In genomic region chr2:37777958-37778720, GRCm38 (mm10) we compare ENCODE assay signal across 16 mouse cellular contexts. TPM values are rescaled to one million over a fixed set of nuclear protein-coding genes. Genes with fewer than 3 reads are reported as not detected.
DNase-seq lines count a peak whose midpoint lies in the region; ATAC-seq and TF ChIP-seq lines count a peak whose summit lies in the region.
"Had no signal": no experiment of that assay in that cellular context is flagged by ENCODE, and none has a peak within 500 bp of the region (broad histone marks: within the 10 kb centered on the region; RNA-seq: fewer than 3 reads in every experiment).

No protein-coding gene starts in this region.

- no peak for TF ChIP-seq CTCF in hindbrain, postnatal 0 days (IDR thresholded peaks at IDR 0.05; ENCODE audit: low read depth)

- H3K4me3 ChIP-seq in kidney, embryonic 15.5 days (replicated peaks) = no peak overlapping the region
- peak overlapping the region; percentile 68 for H3K4me3 ChIP-seq in forebrain, embryonic 11.5 days (ENCODE audit: low read depth, low read length)
- H3K4me3 ChIP-seq in hindbrain, postnatal 0 days (ENCODE audit: low read length) = no peak overlapping the region
- 0 out of 2 replicates have a peak overlapping the region, but pooled peaks have one; percentile 22 for H3K4me3 ChIP-seq in neural tube, embryonic 14.5 days (ENCODE audit: low read depth, low read length)
- H3K4me3 ChIP-seq: stomach, embryonic 15.5 days had no signal

- no peaks in the 10 kb centered on the region for H3K9me3 ChIP-seq in kidney, embryonic 15.5 days (replicated peaks)
- H3K9me3 ChIP-seq in forebrain, embryonic 11.5 days (ENCODE audit: control insufficient read depth, low read length) = no peaks in the 10 kb centered on the region
- H3K9me3 ChIP-seq in hindbrain, postnatal 0 days (ENCODE audit: low read length) = no peaks in the 10 kb centered on the region
- no peaks in the 10 kb centered on the region for H3K9me3 ChIP-seq in neural tube, embryonic 14.5 days (ENCODE audit: control insufficient read depth, low read length)
- H3K9me3 ChIP-seq: megakaryocyte, embryonic 14.5 days; stomach, embryonic 15.5 days had no signal

- WGBS in kidney, embryonic 15.5 days = 45% methylated on average over 10 of the region's 10 CpGs
- 6% methylated on average over 10 of the region's 10 CpGs for WGBS in forebrain, embryonic 11.5 days
- 21% methylated on average over 10 of the region's 10 CpGs for WGBS in hindbrain, postnatal 0 days
- WGBS in neural tube, embryonic 14.5 days = 10% methylated on average over 10 of the region's 10 CpGs

- peak overlapping the region; percentile 67; the same call in 1 of the 2 replicates for H3K4me2 ChIP-seq in kidney, embryonic 15.5 days
- peak overlapping the region; percentile 85 for H3K4me2 ChIP-seq in forebrain, embryonic 11.5 days (ENCODE audit: low read depth, low read length, severe bottlenecking)
- peak overlapping the region; percentile 42; the same call in 1 of the 2 replicates for H3K4me2 ChIP-seq in hindbrain, postnatal 0 days (ENCODE audit: low read depth, low read length)
- H3K4me2 ChIP-seq in neural tube, embryonic 14.5 days (ENCODE audit: low read depth, low read length) = peak overlapping the region; percentile 29; the same call in 1 of the 2 replicates
- H3K4me2 ChIP-seq: stomach, embryonic 15.5 days had no signal

- no peaks in the 10 kb centered on the region for H3K36me3 ChIP-seq in kidney, embryonic 15.5 days
- H3K36me3 ChIP-seq in forebrain, embryonic 11.5 days (ENCODE audit: control insufficient read depth, insufficient read depth, low read length) = no peaks in the 10 kb centered on the region
- H3K36me3 ChIP-seq in hindbrain, postnatal 0 days (ENCODE audit: insufficient read depth, low read length) = no peaks in the 10 kb centered on the region
- H3K36me3 ChIP-seq in neural tube, embryonic 14.5 days (ENCODE audit: control insufficient read depth, insufficient read depth, low read length) = no peaks in the 10 kb centered on the region
- H3K36me3 ChIP-seq: stomach, embryonic 15.5 days had no signal

- no peak overlapping the region for H3K9ac ChIP-seq in kidney, embryonic 15.5 days
- peak overlapping the region; percentile 90 for H3K9ac ChIP-seq in forebrain, embryonic 11.5 days (ENCODE audit: low read length)
- H3K9ac ChIP-seq in hindbrain, postnatal 0 days (replicated peaks; ENCODE audit: low read length) = no peak overlapping the region
- H3K9ac ChIP-seq in neural tube, embryonic 14.5 days (replicated peaks; ENCODE audit: low read depth, low read length) = no peak overlapping the region
- H3K9ac ChIP-seq: liver, embryonic 14.5 days; stomach, embryonic 15.5 days had no signal

- ATAC-seq in kidney, embryonic 15.5 days (replicated peaks; ENCODE audit: low FRiP score) = no peak
- ATAC-seq in forebrain, embryonic 11.5 days (replicated peaks; ENCODE audit: low FRiP score) = peak; percentile 91
- peak; percentile 74 for ATAC-seq in hindbrain, postnatal 0 days
- ATAC-seq in neural tube, embryonic 14.5 days (ENCODE audit: low read depth) = peak; percentile 78
- ATAC-seq: intestine, embryonic 16.5 days had no signal

- peaks cover 17% of the 10 kb centered on the region for H3K27me3 ChIP-seq in kidney, embryonic 15.5 days
- H3K27me3 ChIP-seq in forebrain, embryonic 11.5 days (ENCODE audit: control insufficient read depth, insufficient read depth, low read length) = no peaks in the 10 kb centered on the region
- no peaks in the 10 kb centered on the region for H3K27me3 ChIP-seq in hindbrain, postnatal 0 days (ENCODE audit: insufficient read depth, low read length)
- no peaks in the 10 kb centered on the region for H3K27me3 ChIP-seq in neural tube, embryonic 14.5 days (ENCODE audit: control insufficient read depth, insufficient read depth, low read length)

- DNase-seq in kidney, adult 9 months = no peak
- peak; percentile 89 for DNase-seq in forebrain, embryonic 11.5 days (ENCODE audit: low spot score)
- peak; percentile 54 for DNase-seq in hindbrain, postnatal 0 days (ENCODE audit: low spot score)
- no peak for DNase-seq in lung, adult 18-20 months
- no peak for DNase-seq in ovary, postnatal 10 days (ENCODE audit: low spot score)
- DNase-seq in cerebellum, adult 8-10 months = no peak
- DNase-seq: adrenal gland, postnatal 36 days; cerebellum, postnatal 14 days; heart, adult 11 months; right cerebral cortex, adult 18-20 months had no signal

- peaks cover 66% of the 10 kb centered on the region for H3K4me1 ChIP-seq in kidney, embryonic 15.5 days
- peaks cover 59% of the 10 kb centered on the region for H3K4me1 ChIP-seq in forebrain, embryonic 11.5 days (replicated peaks; ENCODE audit: control insufficient read depth, insufficient read depth, low read length)
- H3K4me1 ChIP-seq in hindbrain, postnatal 0 days (ENCODE audit: insufficient read depth, low read length) = peaks cover 19% of the 10 kb centered on the region
- H3K4me1 ChIP-seq in neural tube, embryonic 14.5 days (ENCODE audit: control insufficient read depth, insufficient read depth, low read length) = peaks cover 21% of the 10 kb centered on the region

- no peak overlapping the region for H3K27ac ChIP-seq in kidney, embryonic 15.5 days
- H3K27ac ChIP-seq in forebrain, embryonic 11.5 days (ENCODE audit: low read depth, low read length) = peak overlapping the region; percentile 95
- 0 out of 2 replicates have a peak overlapping the region, but pooled peaks have one; percentile 15 for H3K27ac ChIP-seq in hindbrain, postnatal 0 days
- H3K27ac ChIP-seq in neural tube, embryonic 14.5 days (ENCODE audit: low read depth, low read length) = peak overlapping the region; percentile 44; the same call in 1 of the 2 replicates
- H3K27ac ChIP-seq: liver, embryonic 14.5 days; stomach, embryonic 15.5 days had no signal

RNA-seq across cellular contexts. Expression of gene Crb2, which starts 2.1 kb away (rescaled TPM):
- 3.4 and 4.1 TPM in 2 replicates for polyA plus RNA-seq in kidney, embryonic 15.5 days (2015; fragmentation: Nextera tagmentation; extraction: Ambion mirVana)
- polyA plus RNA-seq in forebrain, embryonic 11.5 days (2014; fragmentation: Nextera tagmentation; extraction: Ambion mirVana) = 29.6 and 32.7 TPM in 2 replicates
- 10.9 and 20.1 TPM in 2 replicates for total RNA-seq in hindbrain, postnatal 0 days (2014; rRNA removed)
- 2.4 and 3.4 TPM in 2 replicates for polyA plus RNA-seq in hindbrain, postnatal 0 days (2015; fragmentation: Nextera tagmentation; extraction: Ambion mirVana)
- polyA plus RNA-seq in neural tube, embryonic 14.5 days (2014; fragmentation: Nextera tagmentation; extraction: Ambion mirVana) = 2.6 and 3.4 TPM in 2 replicates

Comparison
In these comparisons a context has a peak if more than half of its experiments do, and no peak if none do; other contexts are left out.
1. H3K4me2 ChIP-seq: peak in every context shown above with its lines; median percentile 85 in forebrain, embryonic 11.5 days; 67 in kidney, embryonic 15.5 days; 42 in hindbrain, postnatal 0 days; 29 in neural tube, embryonic 14.5 days.
2. H3K4me3 ChIP-seq: peak in forebrain, embryonic 11.5 days (single experiment) and neural tube, embryonic 14.5 days (single experiment); none in kidney, embryonic 15.5 days (single experiment) and hindbrain, postnatal 0 days (single experiment).
3. DNase-seq: peak in forebrain, embryonic 11.5 days (single experiment) and hindbrain, postnatal 0 days (single experiment); none in kidney, adult 9 months (single experiment), lung, adult 18-20 months (0 of 2), ovary, postnatal 10 days (single experiment) and cerebellum, adult 8-10 months (single experiment).